In genomic region chr7:97696506-97697254, GRCm38 (mm10) we compare ENCODE assay signal across 8 mouse cellular contexts. TPM values are rescaled to one million over a fixed set of nuclear protein-coding genes. Genes with fewer than 3 reads are reported as not detected.
A peak's percentile ranks its signal among the peaks of the same experiment; 100 is the strongest.
DNase-seq lines count a peak whose midpoint lies in the region; ATAC-seq lines count a peak whose summit lies in the region.

TSS of gene Clns1a (plus strand) at chr7:97696634.

- H3K4me1 ChIP-seq in intestine, embryonic 14.5 days (replicated peaks; ENCODE audit: control insufficient read depth, insufficient read depth, low read length): peaks cover 6% of the 10 kb centered on the region; the same call in 1 of the 2 replicates

- peak; percentile 99 for ATAC-seq in intestine, embryonic 14.5 days (replicated peaks; ENCODE audit: low FRiP score, low TSS enrichment, low read depth)

- H3K9me3 ChIP-seq in intestine, embryonic 14.5 days (ENCODE audit: control insufficient read depth, low read length): no peaks in the 10 kb centered on the region

- no peaks in the 10 kb centered on the region for H3K27me3 ChIP-seq in intestine, embryonic 14.5 days (replicated peaks; ENCODE audit: control insufficient read depth, insufficient read depth, low read length)

- H3K4me3 ChIP-seq in intestine, embryonic 14.5 days (ENCODE audit: low read depth, low read length): peak within 1 kb of the TSS; percentile 98

- intact Hi-C loops in left cerebral cortex, postnatal 14 days (cut with DNase I): no loop called here

- H3K27ac ChIP-seq in intestine, embryonic 14.5 days (ENCODE audit: low read depth): peak within 1 kb of the TSS; percentile 79

- H3K9ac ChIP-seq in intestine, embryonic 14.5 days (ENCODE audit: low read length): peak within 1 kb of the TSS; percentile 89

- no peaks in the 10 kb centered on the region for H3K36me3 ChIP-seq in intestine, embryonic 14.5 days (ENCODE audit: control insufficient read depth, insufficient read depth, low read length)

- DNase-seq in adrenal gland, adult (ENCODE audit: inconsistent age in 2 of 2, low spot score in 1 of 2): peak; percentile 92 to 97
- DNase-seq in embryo, embryonic 10.5 days (ENCODE audit: low spot score): peak; percentile 96
- peak; percentile 87 for DNase-seq in gastrocnemius, postnatal 25 days
- DNase-seq in intestine, embryonic 14.5 days (ENCODE audit: low spot score): peak; percentile 94
- DNase-seq in left cerebral cortex, postnatal 14 days (ENCODE audit: low spot score in 2 of 2): peak; percentile 94 to 96
- peak; percentile 93 for DNase-seq in mesoderm, embryonic 11.5 days (ENCODE audit: low read depth, low spot score)
- peak; percentile 88 to 91 for DNase-seq in right cerebral cortex, postnatal 36 days (ENCODE audit: low spot score in 2 of 2)
- peak; percentile 87 for DNase-seq in yolk sac, embryonic 10.5 days (ENCODE audit: low spot score)

- peak within 1 kb of the TSS; percentile 71 for H3K4me2 ChIP-seq in intestine, embryonic 14.5 days (ENCODE audit: low read length)

- WGBS in intestine, embryonic 14.5 days: under 1% methylated on average over 63 of the region's 63 CpGs

RNA-seq across cellular contexts. Expression of gene Clns1a, which starts in this region (rescaled TPM):
- total RNA-seq in gastrocnemius, postnatal 25 days (2021): 10 to 100 TPM; 27.3 to 28.9 TPM
- 187 and 198 TPM in 2 replicates for polyA plus RNA-seq in intestine, embryonic 14.5 days (2014; fragmentation: Nextera tagmentation; extraction: Ambion mirVana)
- 10 to 100 TPM; 73.5 to 77.2 TPM for total RNA-seq in left cerebral cortex, postnatal 14 days (2021)

Comparison
In these comparisons a context has a peak if more than half of its experiments do, and no peak if none do; other contexts are left out.
1. Peak in every context shown above with its lines: DNase-seq, ATAC-seq, H3K4me3 ChIP-seq and H3K27ac ChIP-seq.